Comparison of ENCODE assay signal across 16 mouse cellular contexts in genomic region chr11:45816712-45817111, GRCm38 (mm10). TPM values are rescaled to one million over a fixed set of nuclear protein-coding genes. Genes with fewer than 3 reads are reported as not detected.
A peak's percentile ranks its signal among the peaks of the same experiment; 100 is the strongest.
DNase-seq lines count a peak whose midpoint lies in the region; ATAC-seq and TF ChIP-seq lines count a peak whose summit lies in the region.
"Had no signal": no experiment of that assay in that cellular context is flagged by ENCODE, and none has a peak within 500 bp of the region (broad histone marks: within the 10 kb centered on the region; RNA-seq: fewer than 3 reads in every experiment).

No protein-coding gene starts in this region.

- H3K27me3 ChIP-seq in liver, adult 2 months (ENCODE audit: control insufficient read depth, insufficient read depth, low read length): no peaks in the 10 kb centered on the region
- no peaks in the 10 kb centered on the region for H3K27me3 ChIP-seq in liver, postnatal 0 days (ENCODE audit: insufficient read depth, low read length)
- no peaks in the 10 kb centered on the region for H3K27me3 ChIP-seq in stomach, postnatal 0 days (ENCODE audit: control insufficient read depth, insufficient read depth, low read length)
- no peaks in the 10 kb centered on the region for H3K27me3 ChIP-seq in midbrain, embryonic 14.5 days (ENCODE audit: control insufficient read depth, insufficient read depth, low read length)
- H3K27me3 ChIP-seq: forebrain, embryonic 12.5 days; heart, embryonic 12.5 days had no signal

- 23% methylated on average over 1 of the region's 1 CpGs for WGBS in liver, adult 2 months
- 36% methylated on average over 1 of the region's 1 CpGs for WGBS in liver, postnatal 0 days (ENCODE audit: insufficient replicate concordance)
- WGBS in stomach, postnatal 0 days: 30% methylated on average over 1 of the region's 1 CpGs
- 79% methylated on average over 1 of the region's 1 CpGs for WGBS in midbrain, embryonic 14.5 days

- ATAC-seq in liver, postnatal 0 days: no peak
- ATAC-seq in stomach, postnatal 0 days (ENCODE audit: low FRiP score, low TSS enrichment): peak; percentile 82
- ATAC-seq in midbrain, embryonic 14.5 days (ENCODE audit: low FRiP score, low TSS enrichment): no peak
- ATAC-seq: forebrain, embryonic 16.5 days had no signal

- no peak overlapping the region for H3K9ac ChIP-seq in liver, adult 2 months (ENCODE audit: low read depth, low read length)
- no peak overlapping the region for H3K9ac ChIP-seq in liver, postnatal 0 days (replicated peaks)
- H3K9ac ChIP-seq in stomach, postnatal 0 days (ENCODE audit: low read length): no peak overlapping the region
- H3K9ac ChIP-seq in midbrain, embryonic 14.5 days (replicated peaks; ENCODE audit: low read length): no peak overlapping the region
- H3K9ac ChIP-seq: forebrain, embryonic 12.5 days; heart, embryonic 12.5 days; hindbrain, embryonic 14.5 days had no signal

- no peaks in the 10 kb centered on the region for H3K36me3 ChIP-seq in liver, adult 2 months (ENCODE audit: control insufficient read depth, insufficient read depth, low read length)
- no peaks in the 10 kb centered on the region for H3K36me3 ChIP-seq in liver, postnatal 0 days (replicated peaks; ENCODE audit: insufficient read depth, low read length)
- H3K36me3 ChIP-seq in stomach, postnatal 0 days (ENCODE audit: control insufficient read depth, insufficient read depth, low read length): no peaks in the 10 kb centered on the region
- no peaks in the 10 kb centered on the region for H3K36me3 ChIP-seq in midbrain, embryonic 14.5 days (ENCODE audit: control insufficient read depth, insufficient read depth, low read length)
- H3K36me3 ChIP-seq: forebrain, embryonic 12.5 days; heart, embryonic 12.5 days; hindbrain, embryonic 10.5 days had no signal

- peak; percentile 51 for DNase-seq in liver, adult 2 months (ENCODE audit: extremely low read depth, low read depth, low spot score)
- DNase-seq in liver, postnatal 0 days: no peak
- peak; percentile 86 for DNase-seq in fat pad, adult 2 months (ENCODE audit: extremely low read depth, low read depth, low spot score)
- DNase-seq in gonadal fat pad, adult 2 months (ENCODE audit: low read depth): peak; percentile 91
- no peak for DNase-seq in stomach, postnatal 0 days (ENCODE audit: low spot score)
- no peak for DNase-seq in midbrain, embryonic 14.5 days
- DNase-seq: adrenal gland, adult 8-10 months; adrenal gland, postnatal 36 days; cerebellum, adult 2 months; gastrocnemius, postnatal 10 days; heart, adult 2 months had no signal

- no peak for TF ChIP-seq POLR2A in liver, adult 2 months (IDR thresholded peaks at IDR 0.05; ENCODE audit: extremely low read depth, insufficient read depth, low read length)

- H3K4me3 ChIP-seq in liver, adult 2 months (ENCODE audit: insufficient read depth, low read depth, low read length): no peak overlapping the region
- no peak overlapping the region for H3K4me3 ChIP-seq in liver, postnatal 0 days (ENCODE audit: low read depth, low read length)
- H3K4me3 ChIP-seq in stomach, postnatal 0 days (ENCODE audit: low read depth, low read length): no peak overlapping the region
- no peak overlapping the region for H3K4me3 ChIP-seq in midbrain, embryonic 14.5 days (replicated peaks; ENCODE audit: low read depth, low read length)
- H3K4me3 ChIP-seq: forebrain, embryonic 12.5 days; heart, adult 2 months; heart, embryonic 12.5 days; hindbrain, embryonic 10.5 days had no signal

- H3K4me2 ChIP-seq in liver, postnatal 0 days (ENCODE audit: low read depth, low read length): no peak overlapping the region
- no peak overlapping the region for H3K4me2 ChIP-seq in stomach, postnatal 0 days (replicated peaks; ENCODE audit: low read depth)
- no peak overlapping the region for H3K4me2 ChIP-seq in midbrain, embryonic 14.5 days (ENCODE audit: low read length)
- H3K4me2 ChIP-seq: forebrain, embryonic 12.5 days; heart, embryonic 12.5 days; hindbrain, embryonic 14.5 days had no signal

- no peak for TF ChIP-seq CTCF in liver, adult 2 months (IDR thresholded peaks at IDR 0.05; ENCODE audit: low read depth, low read length)
- TF ChIP-seq CTCF in liver, postnatal 0 days (IDR thresholded peaks at IDR 0.05; ENCODE audit: low read depth): no peak
- TF ChIP-seq CTCF in stomach, postnatal 0 days (IDR thresholded peaks at IDR 0.05; ENCODE audit: low read depth): no peak

- H3K9me3 ChIP-seq in liver, postnatal 0 days (ENCODE audit: low read length): no peaks in the 10 kb centered on the region
- H3K9me3 ChIP-seq in stomach, postnatal 0 days (ENCODE audit: control insufficient read depth, low read length): no peaks in the 10 kb centered on the region
- H3K9me3 ChIP-seq in midbrain, embryonic 14.5 days (ENCODE audit: control insufficient read depth, low read length): no peaks in the 10 kb centered on the region
- H3K9me3 ChIP-seq: forebrain, embryonic 12.5 days; heart, embryonic 12.5 days; hindbrain, embryonic 10.5 days had no signal

- H3K4me1 ChIP-seq in liver, adult 2 months (ENCODE audit: control insufficient read depth, insufficient read depth, low read length): peaks cover 2% of the 10 kb centered on the region
- no peaks in the 10 kb centered on the region for H3K4me1 ChIP-seq in liver, postnatal 0 days (ENCODE audit: insufficient read depth)
- no peaks in the 10 kb centered on the region for H3K4me1 ChIP-seq in stomach, postnatal 0 days (replicated peaks; ENCODE audit: control insufficient read depth, insufficient read depth)
- H3K4me1 ChIP-seq in midbrain, embryonic 14.5 days (ENCODE audit: control insufficient read depth, insufficient read depth, low read length): no peaks in the 10 kb centered on the region
- H3K4me1 ChIP-seq: forebrain, embryonic 12.5 days; heart, embryonic 12.5 days had no signal

- no peaks in the 10 kb centered on the region for H3K79me2 ChIP-seq in liver, adult 2 months (ENCODE audit: control insufficient read depth, insufficient read depth, low read length)

- H3K27ac ChIP-seq in liver, adult 2 months (replicated peaks; ENCODE audit: insufficient read depth, low read depth, low read length): no peak overlapping the region
- no peak overlapping the region for H3K27ac ChIP-seq in liver, postnatal 0 days (ENCODE audit: low read depth)
- 0 out of 2 replicates have a peak overlapping the region, but pooled peaks have one; percentile 8 for H3K27ac ChIP-seq in stomach, postnatal 0 days (replicated peaks)
- H3K27ac ChIP-seq in midbrain, embryonic 14.5 days (replicated peaks; ENCODE audit: low read depth, low read length): no peak overlapping the region
- H3K27ac ChIP-seq: forebrain, embryonic 12.5 days; heart, adult 2 months; hindbrain, embryonic 10.5 days; hindbrain, embryonic 14.5 days had no signal

- TF ChIP-seq EP300 in liver, postnatal 0 days (IDR thresholded peaks at IDR 0.05; ENCODE audit: low read depth): no peak
- no peak for TF ChIP-seq EP300 in stomach, postnatal 0 days (optimal IDR thresholded peaks at IDR 0.05)

RNA-seq across cellular contexts. Expression of gene Clint1, which starts 35.1 kb away (rescaled TPM):
- total RNA-seq in liver, adult 2 months (2014; rRNA removed): 22.5 and 26.0 TPM in 2 replicates
- 27.2 and 30.7 TPM in 2 replicates for polyA plus RNA-seq in liver, adult 2 months (2012; rRNA removed)
- polyA plus RNA-seq in liver, postnatal 0 days (2015; fragmentation: Nextera tagmentation; extraction: Ambion mirVana): 33.6 and 37.3 TPM in 2 replicates
- 105 and 139 TPM in 2 replicates for polyA plus RNA-seq in gonadal fat pad, adult 2 months (2012; rRNA removed)
- 56.5 and 56.8 TPM in 2 replicates for polyA plus RNA-seq in stomach, postnatal 0 days (2015; fragmentation: Nextera tagmentation; extraction: Ambion mirVana)
- 42.7 and 45.5 TPM in 2 replicates for polyA plus RNA-seq in midbrain, embryonic 14.5 days (2014; fragmentation: Nextera tagmentation; extraction: Ambion mirVana)

Comparison
In these comparisons a context has a peak if more than half of its experiments do, and no peak if none do; other contexts are left out.
1. DNase-seq: peak in liver, adult 2 months (single experiment), fat pad, adult 2 months (single experiment) and gonadal fat pad, adult 2 months (single experiment); none in liver, postnatal 0 days (single experiment), stomach, postnatal 0 days (single experiment) and midbrain, embryonic 14.5 days (single experiment).